Mouse (Mus musculus): Measurements from ENCODE around the gene Myo5a. TPM values are rescaled to one million over a fixed set of nuclear protein-coding genes. Genes with fewer than 3 reads are reported as not detected.

Myo5a gene
- polyA plus RNA-seq, 1 experiment from 2014 or later = 48.0 TPM

DNA sequence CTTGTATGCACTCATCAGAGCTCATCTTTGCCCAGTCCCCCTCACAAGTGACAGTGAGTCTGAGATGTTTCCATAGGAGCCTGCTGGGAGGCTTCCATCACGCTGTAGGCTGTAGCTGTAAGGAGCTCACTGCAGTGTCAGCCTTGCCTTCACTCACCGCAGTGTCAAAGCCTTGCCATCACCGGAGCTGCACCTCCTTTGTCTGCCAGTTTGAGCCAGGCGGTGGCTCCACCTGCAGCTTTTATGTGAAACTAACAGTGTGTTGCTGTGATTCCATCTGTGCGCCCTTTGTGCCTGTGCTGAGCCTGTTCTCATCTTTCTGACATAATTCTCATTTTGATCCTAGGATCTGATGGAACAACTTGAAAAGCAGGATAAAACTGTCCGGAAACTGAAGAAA is 126.5 kb downstream of the Myo5a start:
- ATAC-seq (ENCODE audit: low FRiP score, low TSS enrichment) (no peak; the same call in 1 of the 2 replicates), DNase-seq (peak; percentile 72)
- no peaks in the 10 kb centered on the region for H3K4me1 ChIP-seq (ENCODE audit: control insufficient read depth, insufficient read depth, low read length)
- WGBS = 39% methylated on average over 6 of the region's 6 CpGs
- no peak overlapping the region; the same call in 1 of the 2 replicates for H3K27ac ChIP-seq (replicated peaks; ENCODE audit: low read depth, low read length)
- H3K36me3 ChIP-seq (ENCODE audit: control insufficient read depth, insufficient read depth, low read length) = peaks cover 73% of the 10 kb centered on the region
- no peak overlapping the region for H3K4me3 ChIP-seq (replicated peaks; ENCODE audit: low read depth, low read length)
- no peak overlapping the region for H3K9ac ChIP-seq (replicated peaks; ENCODE audit: low read length)
- H3K27me3 ChIP-seq (ENCODE audit: control insufficient read depth, insufficient read depth, low read length) = no peaks in the 10 kb centered on the region
- H3K9me3 ChIP-seq (ENCODE audit: control insufficient read depth, low read length) = no peaks in the 10 kb centered on the region
- no peak overlapping the region for H3K4me2 ChIP-seq (ENCODE audit: low read length)

- Histone ChIP-seq H3K9me3 (ENCODE audit: control insufficient read depth, low read length) (no peaks in the 10 kb centered on the region), H3K4me1 (ENCODE audit: control insufficient read depth, insufficient read depth, low read length) (no peaks in the 10 kb centered on the region), H3K4me3 (replicated peaks; ENCODE audit: low read depth, low read length) (no peak overlapping the region), H3K27ac (replicated peaks; ENCODE audit: low read depth, low read length) (no peak overlapping the region), H3K4me2 (ENCODE audit: low read length) (no peak overlapping the region), H3K36me3 (ENCODE audit: control insufficient read depth, insufficient read depth, low read length) (peaks cover 80% of the 10 kb centered on the region), H3K9ac (replicated peaks; ENCODE audit: low read length) (no peak overlapping the region), H3K27me3 (ENCODE audit: control insufficient read depth, insufficient read depth, low read length) (no peaks in the 10 kb centered on the region)
- WGBS = 100% methylated on average over 1 of the region's 1 CpGs
- DNase-seq (no peak), ATAC-seq (ENCODE audit: low FRiP score, low TSS enrichment) (no peak)
Observed at GRCm38 (mm10) chr9:75201506-75201905, 130.7 kb downstream of the Myo5a start.

DNA sequence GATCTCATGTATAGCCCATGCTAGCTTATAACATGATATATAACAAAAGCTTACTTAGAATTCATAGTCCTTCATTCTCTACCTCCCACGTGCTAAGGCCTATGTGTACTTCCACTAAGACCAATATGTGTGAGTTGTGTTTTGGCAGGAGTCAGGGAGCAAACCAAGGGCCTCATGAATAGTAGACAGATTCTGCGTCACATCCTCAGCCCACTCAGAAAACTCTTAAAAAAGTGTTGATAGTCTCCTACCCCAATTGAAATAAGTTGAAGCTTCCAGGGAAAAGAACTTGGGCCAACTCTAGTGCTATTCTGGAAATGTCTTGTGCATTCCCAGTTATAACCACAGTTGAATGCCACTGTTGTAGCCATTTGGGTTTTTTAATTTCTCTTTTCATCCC is 131.2 kb downstream of the Myo5a start:
- Histone ChIP-seq H3K36me3 (ENCODE audit: control insufficient read depth, insufficient read depth, low read length) (peaks cover 75% of the 10 kb centered on the region), H3K27me3 (ENCODE audit: control insufficient read depth, insufficient read depth, low read length) (no peaks in the 10 kb centered on the region), H3K4me3 (replicated peaks; ENCODE audit: low read depth, low read length) (no peak overlapping the region), H3K9me3 (ENCODE audit: control insufficient read depth, low read length) (no peaks in the 10 kb centered on the region), H3K9ac (replicated peaks; ENCODE audit: low read length) (no peak overlapping the region), H3K4me1 (ENCODE audit: control insufficient read depth, insufficient read depth, low read length) (no peaks in the 10 kb centered on the region), H3K27ac (replicated peaks; ENCODE audit: low read depth, low read length) (no peak overlapping the region), H3K4me2 (ENCODE audit: low read length) (no peak overlapping the region)
- 93% methylated on average over 2 of the region's 2 CpGs for WGBS
- DNase-seq (no peak), ATAC-seq (ENCODE audit: low FRiP score, low TSS enrichment) (no peak)

GRCm38 (mm10) chr9:75209246-75209645 is 138.4 kb downstream of the Myo5a start:
- H3K4me1 ChIP-seq (ENCODE audit: control insufficient read depth, insufficient read depth, low read length) = no peaks in the 10 kb centered on the region
- H3K36me3 ChIP-seq (ENCODE audit: control insufficient read depth, insufficient read depth, low read length) = peaks cover 70% of the 10 kb centered on the region
- no peak overlapping the region for H3K27ac ChIP-seq (replicated peaks; ENCODE audit: low read depth, low read length)
- 84% methylated on average over 1 of the region's 1 CpGs for WGBS
- no peak overlapping the region for H3K4me3 ChIP-seq (replicated peaks; ENCODE audit: low read depth, low read length)
- no peaks in the 10 kb centered on the region for H3K27me3 ChIP-seq (ENCODE audit: control insufficient read depth, insufficient read depth, low read length)
- no peaks in the 10 kb centered on the region for H3K9me3 ChIP-seq (ENCODE audit: control insufficient read depth, low read length)
- DNase-seq (no peak), ATAC-seq (ENCODE audit: low FRiP score, low TSS enrichment) (no peak)
- no peak overlapping the region for H3K4me2 ChIP-seq (ENCODE audit: low read length)
- H3K9ac ChIP-seq (replicated peaks; ENCODE audit: low read length) = no peak overlapping the region

DNA sequence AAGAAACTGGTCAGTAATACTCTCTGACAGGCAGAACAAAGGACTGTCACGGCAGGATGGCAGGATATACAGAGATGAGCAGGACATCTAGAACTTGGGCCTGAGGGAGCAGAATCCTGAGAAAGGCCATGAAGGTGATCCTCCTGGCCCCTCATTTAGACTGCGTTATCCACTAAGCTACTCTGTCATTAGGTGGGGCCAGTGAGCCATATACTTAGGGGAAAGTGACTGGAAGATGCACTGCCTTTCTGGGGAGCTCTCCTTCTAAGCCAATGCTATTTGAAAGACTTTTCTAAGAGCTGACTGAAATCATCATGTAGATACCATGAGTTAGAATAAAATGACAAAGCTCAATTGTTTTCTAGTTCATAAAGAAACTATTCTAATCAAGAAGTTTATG is 139.5 kb downstream of the Myo5a start:
- Histone ChIP-seq H3K9me3 (ENCODE audit: control insufficient read depth, low read length) (no peaks in the 10 kb centered on the region), H3K36me3 (ENCODE audit: control insufficient read depth, insufficient read depth, low read length) (peaks cover 70% of the 10 kb centered on the region), H3K27ac (replicated peaks; ENCODE audit: low read depth, low read length) (no peak overlapping the region), H3K4me2 (ENCODE audit: low read length) (no peak overlapping the region), H3K9ac (replicated peaks; ENCODE audit: low read length) (no peak overlapping the region), H3K27me3 (ENCODE audit: control insufficient read depth, insufficient read depth, low read length) (no peaks in the 10 kb centered on the region), H3K4me3 (replicated peaks; ENCODE audit: low read depth, low read length) (no peak overlapping the region), H3K4me1 (ENCODE audit: control insufficient read depth, insufficient read depth, low read length) (no peaks in the 10 kb centered on the region)
- ATAC-seq (ENCODE audit: low FRiP score, low TSS enrichment) (no peak), DNase-seq (no peak)
- WGBS = 57% methylated on average over 2 of the region's 2 CpGs

DNA sequence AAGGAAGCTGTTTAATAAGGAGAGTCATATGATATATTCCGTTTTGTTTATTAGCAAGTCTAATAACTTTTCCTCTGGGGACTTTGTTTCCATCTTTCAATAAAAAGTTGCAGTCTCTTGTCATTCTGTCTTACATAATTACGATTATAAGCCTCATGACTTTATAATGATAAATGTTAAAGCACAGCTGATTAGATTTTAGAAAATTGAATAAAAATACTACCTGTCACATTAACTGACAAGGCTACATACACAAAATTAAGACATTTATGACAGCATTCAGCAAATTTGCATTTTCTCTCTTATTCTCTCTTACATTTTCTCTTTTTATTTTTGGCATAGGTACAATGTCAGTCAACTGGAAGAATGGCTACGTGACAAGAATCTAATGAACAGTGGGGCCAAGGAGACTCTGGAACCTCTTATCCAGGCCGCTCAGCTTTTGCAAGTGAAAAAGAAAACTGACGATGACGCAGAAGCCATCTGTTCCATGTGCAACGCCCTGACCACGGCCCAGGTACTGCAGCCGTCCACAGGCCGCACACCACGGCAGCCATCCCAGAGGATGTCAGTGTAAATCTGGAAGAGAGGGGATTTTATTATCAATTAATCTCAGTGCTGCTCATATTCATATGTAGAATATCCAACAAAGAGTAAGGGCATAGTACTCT is 144.1 kb downstream of the Myo5a start:
- ATAC-seq (ENCODE audit: low FRiP score, low TSS enrichment) = no peak
- WGBS = 80% methylated on average over 11 of the region's 11 CpGs
- H3K27ac ChIP-seq (replicated peaks; ENCODE audit: low read depth, low read length) = no peak overlapping the region
- H3K9ac ChIP-seq (replicated peaks; ENCODE audit: low read length) = no peak overlapping the region
- DNase-seq = no peak
- no peaks in the 10 kb centered on the region for H3K4me1 ChIP-seq (ENCODE audit: control insufficient read depth, insufficient read depth, low read length)
- H3K9me3 ChIP-seq (ENCODE audit: control insufficient read depth, low read length) = no peaks in the 10 kb centered on the region
- H3K4me2 ChIP-seq (ENCODE audit: low read length) = no peak overlapping the region
- no peak overlapping the region for H3K4me3 ChIP-seq (replicated peaks; ENCODE audit: low read depth, low read length)
- H3K36me3 ChIP-seq (ENCODE audit: control insufficient read depth, insufficient read depth, low read length) = peaks cover 80% of the 10 kb centered on the region
- H3K27me3 ChIP-seq (ENCODE audit: control insufficient read depth, insufficient read depth, low read length) = no peaks in the 10 kb centered on the region

- no peaks in the 10 kb centered on the region for H3K4me1 ChIP-seq (ENCODE audit: control insufficient read depth, insufficient read depth, low read length)
- H3K27me3 ChIP-seq (ENCODE audit: control insufficient read depth, insufficient read depth, low read length) = no peaks in the 10 kb centered on the region
- DNase-seq (no peak), ATAC-seq (ENCODE audit: low FRiP score, low TSS enrichment) (no peak)
- H3K9me3 ChIP-seq (ENCODE audit: control insufficient read depth, low read length) = no peaks in the 10 kb centered on the region
- no peak overlapping the region for H3K4me2 ChIP-seq (ENCODE audit: low read length)
- H3K9ac ChIP-seq (replicated peaks; ENCODE audit: low read length) = no peak overlapping the region
- 85% methylated on average over 5 of the region's 5 CpGs for WGBS
- H3K36me3 ChIP-seq (ENCODE audit: control insufficient read depth, insufficient read depth, low read length) = peaks cover 54% of the 10 kb centered on the region
- no peak overlapping the region for H3K27ac ChIP-seq (replicated peaks; ENCODE audit: low read depth, low read length)
- H3K4me3 ChIP-seq (replicated peaks; ENCODE audit: low read depth, low read length) = no peak overlapping the region
Observed at GRCm38 (mm10) chr9:75219942-75220341, 149.1 kb downstream of the Myo5a start.

DNA sequence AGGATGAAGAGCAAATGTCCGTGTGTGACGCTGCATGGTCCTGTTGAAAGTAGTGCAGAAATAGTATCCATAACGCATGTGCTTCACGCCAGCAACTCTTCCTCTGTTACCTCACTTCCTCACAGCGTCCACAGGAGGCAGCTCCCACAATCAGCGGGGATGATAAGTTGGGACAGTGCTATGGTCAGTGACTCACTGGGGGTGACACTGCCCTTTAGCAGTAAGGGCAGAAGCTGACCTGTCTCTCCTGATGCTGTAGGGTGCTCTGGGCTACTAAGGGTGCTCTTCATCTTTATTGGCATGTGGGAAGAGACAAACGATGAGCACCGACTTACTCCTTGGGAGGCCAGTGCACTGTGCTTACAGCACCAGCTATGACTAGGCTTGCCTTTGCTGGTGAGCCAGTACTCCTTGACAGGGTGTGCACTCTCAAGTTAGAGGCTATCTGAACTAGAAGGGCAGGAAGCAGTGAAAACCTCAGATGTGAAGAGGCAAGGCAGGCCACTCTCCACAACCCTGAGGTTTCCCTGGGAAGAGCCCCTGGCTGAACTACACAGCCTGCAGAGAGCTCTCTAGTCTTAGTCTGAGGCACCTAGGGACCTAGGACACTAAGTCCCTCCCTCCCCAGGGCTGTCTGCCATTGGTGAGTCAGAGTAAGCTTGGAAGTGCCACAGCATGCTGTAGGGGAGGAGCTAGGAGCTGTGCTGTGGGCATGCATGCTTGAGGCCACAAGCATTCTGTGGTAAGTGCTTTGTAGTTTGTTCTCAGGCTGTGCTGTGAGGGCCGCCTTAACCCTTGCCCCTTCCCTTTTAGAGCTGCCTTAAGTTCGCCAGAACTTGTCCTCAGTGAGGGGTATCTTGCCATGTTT is 150.8 kb downstream of the Myo5a start:
- H3K4me3 ChIP-seq (replicated peaks; ENCODE audit: low read depth, low read length) = no peak overlapping the region
- 70% methylated on average over 10 of the region's 10 CpGs for WGBS
- peaks cover 39% of the 10 kb centered on the region for H3K36me3 ChIP-seq (ENCODE audit: control insufficient read depth, insufficient read depth, low read length)
- ATAC-seq (ENCODE audit: low FRiP score, low TSS enrichment) = no peak
- H3K9me3 ChIP-seq (ENCODE audit: control insufficient read depth, low read length) = no peaks in the 10 kb centered on the region
- no peaks in the 10 kb centered on the region for H3K4me1 ChIP-seq (ENCODE audit: control insufficient read depth, insufficient read depth, low read length)
- H3K27me3 ChIP-seq (ENCODE audit: control insufficient read depth, insufficient read depth, low read length) = no peaks in the 10 kb centered on the region
- no peak overlapping the region for H3K4me2 ChIP-seq (ENCODE audit: low read length)
- DNase-seq = no peak
- no peak overlapping the region for H3K9ac ChIP-seq (replicated peaks; ENCODE audit: low read length)
- H3K27ac ChIP-seq (replicated peaks; ENCODE audit: low read depth, low read length) = no peak overlapping the region
